Mouse (Mus musculus): ENCODE results near the gene Add3.

The Add3 gene

DNA sequence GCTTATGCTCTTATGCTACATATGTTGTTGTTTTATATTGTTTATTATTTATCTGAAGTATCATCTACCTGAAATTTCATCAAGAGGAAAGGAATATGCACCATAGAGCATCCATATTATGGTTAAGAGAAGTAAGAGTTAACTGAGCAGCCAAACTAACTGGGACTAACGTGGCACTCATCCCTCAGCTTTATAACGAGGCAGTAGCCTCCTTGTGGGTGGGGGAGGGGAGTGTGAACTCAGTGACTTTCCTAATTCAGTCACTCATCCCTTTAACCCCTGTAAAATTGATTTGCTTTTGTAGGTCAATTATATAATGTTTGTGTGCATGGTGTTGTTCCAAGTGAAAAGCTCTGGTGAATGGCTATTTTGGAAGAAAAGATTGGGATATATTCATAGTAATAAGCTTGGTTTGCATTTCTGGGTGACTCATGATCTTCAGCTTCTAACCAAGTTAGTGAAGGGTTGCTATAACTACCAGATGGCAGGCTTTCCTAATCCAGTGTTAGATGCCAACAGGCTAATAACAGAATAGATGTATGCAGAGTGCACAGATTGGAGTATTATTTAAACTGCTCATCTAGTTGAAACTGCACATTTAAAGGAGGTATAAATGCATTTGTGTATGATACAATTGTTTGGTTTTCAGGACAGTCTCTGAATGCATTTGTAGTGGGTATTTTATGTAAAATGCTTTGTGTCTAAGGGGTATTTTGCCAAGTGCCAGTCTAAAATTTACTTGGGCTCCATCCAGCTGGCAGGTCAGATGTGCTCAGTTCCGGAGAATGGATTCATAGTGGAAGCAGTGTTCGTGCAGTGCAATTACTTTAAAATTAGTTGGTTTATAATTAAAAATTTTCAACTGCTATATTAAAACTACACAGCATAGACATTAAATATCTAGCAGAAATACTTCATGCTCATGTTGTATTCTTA lies 25.3 kb downstream of the Add3 start:
- in situ Hi-C loops (cut with MboI, MseI), result no loop called here

DNA sequence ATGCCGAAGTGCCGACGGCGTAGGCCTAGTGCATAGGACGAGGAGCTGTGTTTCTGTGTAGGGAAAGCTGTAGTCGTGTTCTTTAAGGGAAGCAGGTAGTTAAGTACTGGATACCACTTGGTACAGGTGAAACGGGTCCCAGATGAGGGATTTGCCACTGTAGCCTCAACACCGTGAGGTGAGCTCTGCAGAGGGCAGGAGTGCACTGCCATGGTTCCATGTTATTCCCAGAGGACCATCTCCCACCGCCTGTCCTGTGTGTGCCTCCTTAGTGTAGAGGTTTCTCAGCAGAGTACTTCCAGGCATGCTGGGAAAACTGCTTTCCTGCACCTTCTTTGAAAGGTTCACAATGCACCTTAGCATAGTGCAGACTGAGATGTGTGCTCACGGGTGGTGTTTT lies 26.1 kb downstream of the Add3 start:
- in situ Hi-C loops (cut with MboI, MseI), result no loop called here

GRCm38 (mm10) chr19:53168576-53168975 lies 28.3 kb downstream of the Add3 start:
- in situ Hi-C loops (cut with MboI, MseI), result no loop called here

DNA sequence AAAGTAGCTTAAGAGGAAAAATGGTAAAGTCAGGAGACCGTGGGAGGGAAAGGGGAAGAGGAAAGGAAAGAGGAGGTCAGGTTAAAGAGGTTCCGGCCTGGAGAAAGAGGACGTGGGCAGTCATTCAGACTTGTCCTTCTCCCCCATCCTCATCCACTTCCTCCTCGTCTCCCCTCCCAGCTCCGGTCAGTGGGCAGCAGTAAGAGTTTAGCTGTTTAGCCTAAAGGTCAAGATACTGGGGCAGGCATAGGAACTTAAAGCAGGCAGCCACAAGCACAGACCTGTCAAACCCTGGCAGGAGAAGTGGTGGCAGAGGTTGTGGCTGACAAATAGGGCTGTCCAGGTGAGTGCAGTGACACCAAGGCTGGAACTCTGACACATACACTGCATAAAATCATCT lies 30.4 kb downstream of the Add3 start:
- in situ Hi-C loops (cut with MboI, MseI), result no loop called here

GRCm38 (mm10) chr19:53174034-53174433 lies 33.8 kb downstream of the Add3 start:
- in situ Hi-C loops (cut with MboI, MseI), result no loop called here

GRCm38 (mm10) chr19:53175550-53175949 lies 35.3 kb downstream of the Add3 start:
- in situ Hi-C loops (cut with MboI, MseI), result no loop called here

DNA sequence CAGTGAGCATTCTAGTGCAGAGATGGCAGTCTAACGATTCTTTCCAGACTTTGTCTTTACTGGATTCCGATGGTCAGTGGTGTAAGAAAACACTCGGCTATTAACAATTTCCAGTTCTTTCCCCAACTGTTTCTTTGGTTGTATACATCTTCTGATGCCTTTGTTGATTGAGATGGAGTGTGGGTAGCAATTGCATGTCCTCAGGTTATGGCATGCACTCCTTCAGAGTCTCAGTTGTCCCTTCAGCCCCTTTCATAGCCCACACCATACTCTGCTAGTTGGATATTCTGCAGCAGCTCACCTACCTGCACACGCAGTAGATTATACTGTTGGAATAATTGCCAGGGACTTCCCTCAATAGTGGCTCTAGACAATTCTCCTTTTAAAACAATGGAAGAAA lies 36.3 kb downstream of the Add3 start:
- in situ Hi-C loops (cut with MboI, MseI), result no loop called here

DNA sequence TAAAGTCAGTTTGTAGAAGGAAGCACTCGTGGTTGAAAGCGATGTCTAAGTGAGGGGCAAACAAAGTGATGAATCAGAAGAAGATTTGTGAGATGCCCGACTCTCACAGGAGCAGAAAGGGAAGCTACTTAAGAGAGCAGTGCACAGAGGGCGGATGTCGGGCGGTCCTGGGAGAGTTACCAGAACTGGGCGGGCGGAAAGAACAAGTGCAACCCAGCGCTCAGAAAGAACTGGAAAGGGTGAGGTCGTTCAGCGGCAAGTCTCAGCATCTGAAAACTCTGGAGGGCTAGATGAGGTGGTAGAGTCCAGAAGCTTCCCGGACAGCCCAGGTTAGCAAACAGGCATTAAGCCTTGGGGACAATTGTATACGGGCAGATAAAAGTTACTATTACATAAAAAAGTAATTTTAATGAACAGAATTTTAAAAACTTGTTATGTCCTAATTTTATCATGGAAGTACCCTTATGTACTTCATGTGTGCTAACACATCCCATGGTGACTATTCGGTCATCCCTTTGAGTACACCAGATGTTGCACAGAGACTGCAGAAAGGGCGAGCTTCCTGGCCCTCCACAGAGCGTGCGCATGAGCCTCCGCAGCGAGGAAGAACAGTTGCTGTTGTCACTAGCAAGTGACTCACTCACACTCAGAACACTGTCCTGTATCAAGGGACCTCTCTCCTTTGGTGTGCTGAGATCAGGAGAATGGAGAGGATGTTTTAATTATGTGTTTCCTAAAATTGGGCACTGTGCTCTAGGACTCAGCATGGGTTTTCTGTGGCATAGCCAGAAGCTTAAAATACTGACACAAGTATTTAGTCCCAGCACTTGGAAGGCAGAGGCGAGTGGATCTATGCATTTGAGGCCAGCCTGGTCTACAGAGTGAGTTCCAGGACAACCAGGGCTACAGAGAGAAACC lies 38.6 kb downstream of the Add3 start:
- in situ Hi-C loops (cut with MboI, MseI), result no loop called here

- in situ Hi-C loops (cut with MboI, MseI), result no loop called here
Measured at GRCm38 (mm10) chr19:53180168-53180803, 40.0 kb downstream of the Add3 start.

DNA sequence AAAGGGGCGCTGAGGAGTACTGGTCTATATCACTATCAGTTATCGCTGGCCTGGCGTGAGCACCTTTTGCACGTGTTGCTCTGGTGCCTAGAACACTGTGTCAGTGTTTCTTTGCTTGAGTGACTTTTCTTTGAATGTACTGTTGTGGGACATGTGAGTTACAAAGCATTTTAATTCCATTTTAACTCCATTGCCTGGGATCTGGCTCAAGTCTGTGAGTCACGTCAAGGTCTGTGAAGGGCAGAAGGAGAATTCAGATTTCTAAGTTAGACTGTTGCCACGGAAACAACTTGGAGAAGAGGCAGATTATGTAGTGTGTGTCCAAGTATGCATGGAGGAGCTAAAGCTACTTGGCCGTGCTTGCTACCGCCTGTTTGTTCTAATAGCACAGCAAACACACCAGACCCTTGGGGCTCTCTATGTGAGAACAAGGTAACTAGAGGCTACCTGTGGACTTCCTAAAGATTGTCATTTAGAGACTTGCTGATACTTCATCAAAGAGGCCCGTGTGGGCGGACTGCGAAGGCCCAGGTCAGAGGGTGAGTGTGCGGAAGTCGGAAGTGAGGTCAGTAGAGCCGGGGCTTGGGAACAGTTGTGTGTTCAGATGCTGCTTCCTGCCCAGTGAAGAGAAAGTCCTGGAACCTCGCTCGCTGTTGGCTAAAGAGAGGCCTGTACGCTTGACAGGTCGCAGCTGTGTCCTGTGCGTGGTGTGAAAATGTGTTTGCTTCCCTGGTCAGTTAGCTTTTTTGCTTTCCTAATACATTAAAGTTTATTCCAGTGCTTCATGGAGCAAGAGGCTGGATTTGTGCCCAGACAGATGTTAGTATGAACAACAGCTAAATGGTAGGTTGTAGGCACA lies 41.0 kb downstream of the Add3 start:
- in situ Hi-C loops (cut with MboI, MseI), result no loop called here

DNA sequence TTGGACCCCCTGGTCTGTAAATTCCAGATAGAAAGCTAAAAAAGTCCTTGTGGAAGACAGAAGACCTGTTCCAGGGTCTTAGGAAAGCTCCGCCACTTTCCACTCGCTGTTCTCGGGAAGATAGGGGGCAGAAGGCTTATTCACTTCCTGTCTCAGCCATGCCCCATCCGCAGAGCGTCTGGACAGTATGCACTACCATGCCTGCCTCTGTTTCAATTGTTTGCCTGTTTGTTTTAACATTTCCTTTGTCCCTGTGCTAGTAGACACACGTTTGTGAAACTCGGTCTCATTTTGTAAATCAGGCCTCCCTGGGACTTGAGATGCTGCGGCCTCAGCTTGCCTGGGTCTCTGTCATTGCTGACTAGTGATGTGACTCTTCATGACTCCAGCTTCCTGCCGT lies 43.4 kb downstream of the Add3 start:
- in situ Hi-C loops (cut with MboI, MseI), result no loop called here

- in situ Hi-C loops (cut with MboI, MseI), result no loop called here
Measured at GRCm38 (mm10) chr19:53184216-53184615, 44.0 kb downstream of the Add3 start.

- in situ Hi-C loops (cut with MboI, MseI), result no loop called here
Measured at GRCm38 (mm10) chr19:53184911-53185310, 44.7 kb downstream of the Add3 start.

GRCm38 (mm10) chr19:53185486-53186134 lies 45.4 kb downstream of the Add3 start:
- in situ Hi-C loops (cut with MboI, MseI), result no loop called here

- in situ Hi-C loops (cut with MboI, MseI), result no loop called here
Measured at GRCm38 (mm10) chr19:53186456-53186855, 46.2 kb downstream of the Add3 start.

- in situ Hi-C loops (cut with MboI, MseI), result no loop called here
Measured at GRCm38 (mm10) chr19:53187533-53187932, 47.3 kb downstream of the Add3 start.

GRCm38 (mm10) chr19:53188186-53188585 lies 47.9 kb downstream of the Add3 start:
- in situ Hi-C loops (cut with MboI, MseI), result no loop called here

DNA sequence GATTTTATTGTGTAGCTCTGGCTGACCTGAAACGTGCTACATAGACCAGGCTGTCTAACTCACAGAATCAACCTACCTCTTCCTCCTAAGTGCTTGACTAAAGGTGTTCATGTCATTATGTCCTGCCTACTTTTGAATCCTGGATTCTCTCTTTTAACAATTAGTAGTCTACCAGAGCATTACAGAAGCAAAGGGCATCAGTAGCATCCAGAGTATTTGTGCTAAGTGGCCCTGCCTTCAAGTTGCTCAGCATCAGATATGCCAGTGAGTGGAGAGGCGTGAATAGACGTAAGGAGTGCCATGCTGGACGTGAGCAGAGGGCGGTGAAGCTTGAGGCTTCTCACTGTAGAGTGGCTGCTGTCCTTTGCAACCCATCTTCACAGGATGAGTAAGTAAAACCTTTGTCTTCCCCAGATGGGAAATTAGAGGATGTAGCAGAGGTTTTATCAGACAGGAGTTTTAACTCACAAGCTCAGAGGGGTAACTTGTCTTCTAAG lies 48.5 kb downstream of the Add3 start:
- in situ Hi-C loops (cut with MboI, MseI), result no loop called here

DNA sequence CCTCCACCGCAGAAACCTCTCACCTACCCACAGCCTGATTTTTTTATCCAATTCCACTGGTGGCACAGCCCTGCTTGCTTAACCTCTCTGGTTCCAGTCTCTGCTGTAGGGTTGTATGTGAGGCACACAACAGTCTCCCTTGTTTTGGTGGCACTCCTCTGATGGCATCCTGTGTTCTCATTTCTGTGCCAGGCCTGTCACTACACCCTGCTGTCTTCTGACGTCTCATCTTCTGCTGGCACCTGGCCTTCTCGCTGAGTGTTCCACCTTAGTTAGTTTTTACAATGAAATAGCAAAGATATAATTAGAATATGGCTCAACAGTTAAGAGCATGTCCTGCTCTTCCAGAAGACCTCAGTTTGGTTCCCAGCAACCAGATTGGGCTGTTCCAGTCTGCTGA lies 49.5 kb downstream of the Add3 start:
- in situ Hi-C loops (cut with MboI, MseI), result loop anchor here (10.0 kb wide), 1 partner anchor 615 kb away; no protein-coding TSS in a partner anchor

DNA sequence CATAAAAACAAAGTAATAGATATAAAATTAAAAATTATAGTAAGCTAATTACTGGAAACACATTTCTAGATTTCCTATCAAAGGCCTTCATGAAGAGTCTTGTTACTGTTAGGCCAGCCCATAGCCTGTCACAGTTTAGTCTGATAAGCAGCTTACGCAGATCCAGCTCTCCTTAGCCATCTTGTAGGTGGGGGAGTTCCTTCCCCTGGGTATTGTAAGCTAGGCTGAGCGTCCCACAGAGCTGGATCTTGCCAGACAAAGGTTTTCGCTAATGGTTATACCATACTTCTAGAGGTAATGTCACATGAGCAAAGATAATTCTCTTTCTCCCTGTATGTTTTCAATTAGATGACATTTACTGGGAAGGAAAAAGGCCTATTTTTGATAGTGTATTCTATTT lies 50.0 kb downstream of the Add3 start:
- in situ Hi-C loops (cut with MboI, MseI), result loop anchor here (10.0 kb wide), 1 partner anchor 615 kb away; no protein-coding TSS in a partner anchor

Data from regulatory T cell (primary cell).